ENCODE assay signal across 14 mouse cellular contexts in the genomic region with DNA sequence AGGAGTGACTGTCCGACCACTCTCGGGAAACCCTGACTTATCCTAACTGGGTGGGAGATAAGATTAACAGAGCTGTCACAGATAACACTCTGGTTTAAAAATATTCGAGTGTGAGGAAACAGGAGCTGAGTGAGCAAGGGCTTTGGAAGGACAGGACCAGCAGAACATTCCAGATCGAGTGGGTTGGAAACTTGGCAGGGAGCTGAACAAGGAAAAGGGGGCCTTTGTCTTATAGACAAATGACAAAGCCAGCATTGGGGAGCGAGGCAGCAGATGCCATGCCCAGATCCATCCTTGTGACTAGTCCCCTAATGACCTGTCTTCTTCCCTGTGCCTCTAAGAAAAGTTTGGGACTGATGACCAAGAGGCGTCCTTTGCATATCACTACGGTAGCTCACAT. TPM values are rescaled to one million over a fixed set of nuclear protein-coding genes. Genes with fewer than 3 reads are reported as not detected.
DNase-seq lines count a peak whose midpoint lies in the region; ATAC-seq and TF ChIP-seq lines count a peak whose summit lies in the region.
"Had no signal": no experiment of that assay in that cellular context is flagged by ENCODE, and none has a peak within 500 bp of the region (broad histone marks: within the 10 kb centered on the region; RNA-seq: fewer than 3 reads in every experiment).

No protein-coding gene starts in this region.

- H3K4me2 ChIP-seq in kidney, embryonic 15.5 days, result peak overlapping the region; percentile 39
- peak overlapping the region; percentile 53 for H3K4me2 ChIP-seq in lung, postnatal 0 days (replicated peaks; ENCODE audit: low read depth, low read length)
- H3K4me2 ChIP-seq: embryonic facial prominence, embryonic 13.5 days; liver, embryonic 15.5 days; midbrain, embryonic 13.5 days; neural tube, embryonic 12.5 days had no signal

- no peaks in the 10 kb centered on the region for H3K27me3 ChIP-seq in kidney, embryonic 15.5 days
- H3K27me3 ChIP-seq in lung, postnatal 0 days (replicated peaks; ENCODE audit: insufficient read depth, low read length), result no peaks in the 10 kb centered on the region
- H3K27me3 ChIP-seq: embryonic facial prominence, embryonic 13.5 days; midbrain, embryonic 13.5 days; neural tube, embryonic 12.5 days had no signal

- no peaks in the 10 kb centered on the region for H3K36me3 ChIP-seq in kidney, embryonic 15.5 days
- H3K36me3 ChIP-seq in lung, postnatal 0 days (ENCODE audit: insufficient read depth, low read length), result no peaks in the 10 kb centered on the region
- H3K36me3 ChIP-seq: embryonic facial prominence, embryonic 13.5 days; liver, embryonic 15.5 days; midbrain, embryonic 13.5 days; neural tube, embryonic 12.5 days had no signal

- intact Hi-C loops in heart, postnatal 10 days (cut with DNase I), result loop anchor here (1.0 kb wide), 1 partner anchor 31 kb away; no protein-coding TSS in a partner anchor

- no peak overlapping the region; the same call in 1 of the 2 replicates for H3K4me3 ChIP-seq in kidney, embryonic 15.5 days (replicated peaks)
- H3K4me3 ChIP-seq in lung, postnatal 0 days (ENCODE audit: low read depth, low read length), result peak overlapping the region; percentile 29
- H3K4me3 ChIP-seq: embryonic facial prominence, embryonic 13.5 days; liver, embryonic 15.5 days; midbrain, embryonic 13.5 days; neural tube, embryonic 12.5 days had no signal

- 66% methylated on average over 7 of the region's 7 CpGs for WGBS in kidney, embryonic 15.5 days
- WGBS in lung, postnatal 0 days, result 30% methylated on average over 7 of the region's 7 CpGs

- TF ChIP-seq EP300 in lung, postnatal 0 days (IDR thresholded peaks at IDR 0.05), result no peak

- H3K4me1 ChIP-seq in kidney, embryonic 15.5 days, result peaks cover 21% of the 10 kb centered on the region
- peaks cover 10% of the 10 kb centered on the region; the same call in 1 of the 2 replicates for H3K4me1 ChIP-seq in lung, postnatal 0 days (ENCODE audit: insufficient read depth, low read depth, low read length)
- H3K4me1 ChIP-seq: liver, embryonic 15.5 days; midbrain, embryonic 13.5 days; neural tube, embryonic 12.5 days had no signal

- ATAC-seq in kidney, embryonic 15.5 days (replicated peaks; ENCODE audit: low FRiP score), result no peak
- no peak for ATAC-seq in lung, postnatal 0 days
- ATAC-seq: midbrain, embryonic 13.5 days had no signal

- no peak for DNase-seq in kidney, postnatal 4 days
- DNase-seq in lung, postnatal 0 days (ENCODE audit: low spot score), result no peak
- DNase-seq in lung, postnatal 10 days, result no peak
- peak; percentile 43 to 44 for DNase-seq in heart, postnatal 10 days
- peak; percentile 57 for DNase-seq in telencephalon, adult 2 months (ENCODE audit: low read depth, low spot score)
- no peak for DNase-seq in thymus, postnatal 36 days
- no peak for DNase-seq in frontal cortex, postnatal 25 days (ENCODE audit: low spot score in 2 of 2)
- DNase-seq: cerebellum, adult 8-10 months had no signal

- no peaks in the 10 kb centered on the region for H3K9me3 ChIP-seq in kidney, embryonic 15.5 days (replicated peaks)
- no peaks in the 10 kb centered on the region for H3K9me3 ChIP-seq in lung, postnatal 0 days (ENCODE audit: low read length)
- H3K9me3 ChIP-seq: embryonic facial prominence, embryonic 13.5 days; liver, embryonic 15.5 days; midbrain, embryonic 13.5 days; neural tube, embryonic 12.5 days had no signal

- H3K9ac ChIP-seq in kidney, embryonic 15.5 days, result no peak overlapping the region
- peak overlapping the region; percentile 48 for H3K9ac ChIP-seq in lung, postnatal 0 days (replicated peaks; ENCODE audit: low read depth)
- H3K9ac ChIP-seq: embryonic facial prominence, embryonic 13.5 days; liver, embryonic 15.5 days; midbrain, embryonic 13.5 days; neural tube, embryonic 12.5 days had no signal

- H3K27ac ChIP-seq in kidney, embryonic 15.5 days, result 0 out of 2 replicates have a peak overlapping the region, but pooled peaks have one; percentile 72
- H3K27ac ChIP-seq in lung, postnatal 0 days (ENCODE audit: low read length), result peak overlapping the region; percentile 91
- H3K27ac ChIP-seq: embryonic facial prominence, embryonic 13.5 days; liver, embryonic 15.5 days; midbrain, embryonic 13.5 days; neural tube, embryonic 12.5 days had no signal

- no peak for TF ChIP-seq CTCF in lung, postnatal 0 days (IDR thresholded peaks at IDR 0.05)

RNA-seq across cellular contexts. Expression of a gene that starts 1.8 kb away (rescaled TPM):
- 8.1 and 10.5 TPM in 2 replicates for polyA plus RNA-seq in kidney, embryonic 15.5 days (2015; fragmentation: Nextera tagmentation; extraction: Ambion mirVana)
- polyA plus RNA-seq in lung, postnatal 0 days (2015; fragmentation: Nextera tagmentation; extraction: Ambion mirVana), result 30.8 and 32.4 TPM in 2 replicates
- total RNA-seq in heart, postnatal 10 days (2021), result 100 to 1,000 TPM; 119 to 133 TPM
- total RNA-seq: CH12.LX had no signal

RNA-seq across cellular contexts. Expression of a gene that starts 2.8 kb away (rescaled TPM):
- 53.1 and 59.0 TPM in 2 replicates for polyA plus RNA-seq in kidney, embryonic 15.5 days (2015; fragmentation: Nextera tagmentation; extraction: Ambion mirVana)
- polyA plus RNA-seq in lung, postnatal 0 days (2015; fragmentation: Nextera tagmentation; extraction: Ambion mirVana), result 442 and 571 TPM in 2 replicates
- total RNA-seq in heart, postnatal 10 days (2021), result 1,000 to 10,000 TPM; 1,315 to 1,426 TPM
- total RNA-seq: CH12.LX had no signal

RNA-seq across cellular contexts. Expression of a gene that starts 7.6 kb away (rescaled TPM):
- 8.9 and 9.2 TPM in 2 replicates for polyA plus RNA-seq in kidney, embryonic 15.5 days (2015; fragmentation: Nextera tagmentation; extraction: Ambion mirVana)
- polyA plus RNA-seq in lung, postnatal 0 days (2015; fragmentation: Nextera tagmentation; extraction: Ambion mirVana), result 28.5 and 29.8 TPM in 2 replicates
- total RNA-seq in heart, postnatal 10 days (2021), result 1 to 10 TPM; 3.6 to 5.6 TPM
- total RNA-seq: CH12.LX had no signal

RNA-seq across cellular contexts. Expression of a gene that starts 14.1 kb away (rescaled TPM):
- 10.9 and 11.7 TPM in 2 replicates for polyA plus RNA-seq in kidney, embryonic 15.5 days (2015; fragmentation: Nextera tagmentation; extraction: Ambion mirVana)
- polyA plus RNA-seq in lung, postnatal 0 days (2015; fragmentation: Nextera tagmentation; extraction: Ambion mirVana), result 10.2 and 12.1 TPM in 2 replicates
- 1 to 10 TPM; 6.6 to 6.9 TPM for total RNA-seq in heart, postnatal 10 days (2021)

RNA-seq across cellular contexts. Expression of a gene that starts 14.6 kb away (rescaled TPM):
- 8.3 and 8.5 TPM in 2 replicates for polyA plus RNA-seq in kidney, embryonic 15.5 days (2015; fragmentation: Nextera tagmentation; extraction: Ambion mirVana)
- polyA plus RNA-seq in lung, postnatal 0 days (2015; fragmentation: Nextera tagmentation; extraction: Ambion mirVana), result 5.4 and 7.5 TPM in 2 replicates
- 1 to 10 TPM; 7.4 to 7.7 TPM for total RNA-seq in heart, postnatal 10 days (2021)

Comparison
In these comparisons a context has a peak if more than half of its experiments do, and no peak if none do; other contexts are left out.
1. DNase-seq: peak in heart, postnatal 10 days (2 of 2) and telencephalon, adult 2 months (single experiment); none in kidney, postnatal 4 days (0 of 2), lung, postnatal 0 days (single experiment), lung, postnatal 10 days (single experiment), thymus, postnatal 36 days (0 of 2) and frontal cortex, postnatal 25 days (0 of 2).